Mouse (Mus musculus): ENCODE measurements around the gene Fzd5. TPM values are rescaled to one million over a fixed set of nuclear protein-coding genes. Genes with fewer than 3 reads are reported as not detected.
A peak's percentile ranks its signal among the peaks of the same experiment; 100 is the strongest.

Gene Fzd5
- polyA plus RNA-seq, 1 experiment from 2014 or later = 0.58 TPM

DNA sequence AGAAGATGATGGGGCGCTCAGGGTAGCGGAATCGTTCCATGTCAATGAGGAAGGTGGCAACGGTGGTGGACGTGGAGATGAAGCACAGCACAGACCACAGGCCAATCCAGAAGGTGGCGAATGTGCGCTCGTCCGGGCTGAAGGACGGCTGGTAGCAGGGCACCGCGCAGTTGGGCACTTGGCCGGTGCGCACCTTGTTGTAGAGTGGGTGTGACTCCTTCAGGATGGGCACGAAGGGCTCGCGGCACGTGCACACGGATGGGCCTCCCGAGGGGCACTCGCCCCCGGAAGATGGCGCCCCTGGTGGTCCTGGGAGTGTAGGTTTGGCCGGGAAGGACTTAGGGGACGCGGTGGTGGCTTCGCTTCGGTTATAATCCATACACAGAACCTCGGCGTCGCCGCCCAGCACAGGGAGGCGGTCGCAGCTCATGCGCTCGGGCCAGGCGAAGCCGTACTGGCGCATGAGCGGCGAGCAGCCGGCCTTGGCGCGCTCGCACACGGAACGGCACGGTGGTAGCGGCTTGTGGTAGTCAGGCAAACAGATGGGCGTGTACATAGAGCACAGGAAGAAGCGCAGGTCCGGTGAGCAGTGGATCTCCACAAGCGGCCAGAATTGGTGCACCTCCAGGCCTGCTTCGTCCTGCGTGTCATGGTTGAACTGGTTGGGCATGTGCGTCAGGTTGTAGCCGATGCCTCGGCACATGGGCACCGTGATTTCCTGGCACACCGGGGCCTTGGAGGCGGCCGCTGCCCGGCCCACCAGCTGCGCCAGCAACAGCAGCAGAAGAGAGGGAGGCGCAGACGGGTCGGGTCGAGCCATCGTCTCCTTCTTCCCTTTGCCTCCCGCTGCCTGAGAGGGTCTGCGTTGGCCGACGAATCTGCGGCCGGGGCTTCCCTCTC lies 1.5 kb downstream of the Fzd5 start:
- WGBS = 8% methylated on average over 75 of the region's 75 CpGs
- Histone ChIP-seq H3K9me3 (replicated peaks; ENCODE audit: control insufficient read depth, low read length, poor library complexity, severe bottlenecking) (no peaks in the 10 kb centered on the region), H3K27ac (ENCODE audit: low read length) (no peak overlapping the region), H3K36me3 (ENCODE audit: control insufficient read depth, insufficient read depth, low read length) (no peaks in the 10 kb centered on the region), H3K4me2 (ENCODE audit: low read length) (peak overlapping the region; percentile 94), H3K9ac (ENCODE audit: low read depth, low read length) (peak overlapping the region; percentile 56), H3K4me3 (ENCODE audit: low read depth, low read length) (peak overlapping the region; percentile 67), H3K4me1 (ENCODE audit: control insufficient read depth, insufficient read depth, low read length) (peaks cover 35% of the 10 kb centered on the region), H3K27me3 (ENCODE audit: control insufficient read depth, insufficient read depth, low read depth, low read length) (peaks cover 28% of the 10 kb centered on the region)
- peak; percentile 3 for ATAC-seq

GRCm38 (mm10) chr1:64734771-64735750 lies 2.5 kb downstream of the Fzd5 start:
- H3K4me1 ChIP-seq (ENCODE audit: control insufficient read depth, insufficient read depth, low read length) = peaks cover 35% of the 10 kb centered on the region
- peaks cover 28% of the 10 kb centered on the region for H3K27me3 ChIP-seq (ENCODE audit: control insufficient read depth, insufficient read depth, low read depth, low read length)
- H3K36me3 ChIP-seq (ENCODE audit: control insufficient read depth, insufficient read depth, low read length) = no peaks in the 10 kb centered on the region
- H3K4me2 ChIP-seq (ENCODE audit: low read length) = peak overlapping the region; percentile 94
- no peaks in the 10 kb centered on the region for H3K9me3 ChIP-seq (replicated peaks; ENCODE audit: control insufficient read depth, low read length, poor library complexity, severe bottlenecking)
- 32% methylated on average over 58 of the region's 58 CpGs for WGBS
- ATAC-seq = no peak
- H3K4me3 ChIP-seq (ENCODE audit: low read depth, low read length) = peak overlapping the region; percentile 67
- no peak overlapping the region for H3K27ac ChIP-seq (ENCODE audit: low read length)
- 0 out of 2 replicates have a peak overlapping the region, but pooled peaks have one; percentile 2 for H3K9ac ChIP-seq (ENCODE audit: low read depth, low read length)

GRCm38 (mm10) chr1:64733453-64734245 lies 3.9 kb downstream of the Fzd5 start:
- Histone ChIP-seq H3K9ac (ENCODE audit: low read depth, low read length) (no peak overlapping the region), H3K27ac (ENCODE audit: low read length) (no peak overlapping the region), H3K4me2 (ENCODE audit: low read length) (0 out of 2 replicates have a peak overlapping the region, but pooled peaks have one; percentile 1), H3K9me3 (replicated peaks; ENCODE audit: control insufficient read depth, low read length, poor library complexity, severe bottlenecking) (no peaks in the 10 kb centered on the region), H3K36me3 (ENCODE audit: control insufficient read depth, insufficient read depth, low read length) (no peaks in the 10 kb centered on the region), H3K4me3 (ENCODE audit: low read depth, low read length) (no peak overlapping the region), H3K4me1 (ENCODE audit: control insufficient read depth, insufficient read depth, low read length) (peaks cover 32% of the 10 kb centered on the region), H3K27me3 (ENCODE audit: control insufficient read depth, insufficient read depth, low read depth, low read length) (peaks cover 25% of the 10 kb centered on the region)
- ATAC-seq = no peak
- 12% methylated on average over 11 of the region's 11 CpGs for WGBS

- ATAC-seq = no peak
- no peaks in the 10 kb centered on the region for H3K9me3 ChIP-seq (replicated peaks; ENCODE audit: control insufficient read depth, low read length, poor library complexity, severe bottlenecking)
- H3K27me3 ChIP-seq (ENCODE audit: control insufficient read depth, insufficient read depth, low read depth, low read length) = peaks cover 18% of the 10 kb centered on the region
- H3K4me3 ChIP-seq (ENCODE audit: low read depth, low read length) = no peak overlapping the region
- WGBS = 56% methylated on average over 7 of the region's 7 CpGs
- H3K9ac ChIP-seq (ENCODE audit: low read depth, low read length) = no peak overlapping the region
- no peaks in the 10 kb centered on the region for H3K36me3 ChIP-seq (ENCODE audit: control insufficient read depth, insufficient read depth, low read length)
- no peak overlapping the region for H3K27ac ChIP-seq (ENCODE audit: low read length)
- no peak overlapping the region for H3K4me2 ChIP-seq (ENCODE audit: low read length)
- H3K4me1 ChIP-seq (ENCODE audit: control insufficient read depth, insufficient read depth, low read length) = peaks cover 23% of the 10 kb centered on the region
Observed at GRCm38 (mm10) chr1:64732637-64733200, 4.8 kb downstream of the Fzd5 start.

DNA sequence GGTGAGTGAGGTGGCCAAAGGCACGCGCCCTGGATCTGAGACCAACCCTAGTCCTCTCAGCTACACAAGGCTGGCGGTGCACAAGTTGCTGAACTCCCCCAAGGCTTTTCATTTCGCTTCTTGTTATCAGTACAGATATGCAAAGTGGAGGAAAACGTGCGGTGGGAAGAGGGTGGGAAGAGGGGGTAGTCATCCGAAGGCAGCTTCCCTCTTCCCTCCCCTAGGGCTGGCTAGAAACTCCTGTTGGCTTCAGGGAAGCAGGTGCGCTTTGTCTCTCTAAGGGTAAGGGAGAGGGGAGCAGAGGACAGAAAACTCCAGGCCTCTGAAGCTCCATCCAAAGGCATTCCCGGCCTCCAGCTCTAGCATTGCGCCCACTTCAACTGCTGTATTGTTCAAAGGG lies 5.4 kb downstream of the Fzd5 start:
- Histone ChIP-seq H3K9ac (ENCODE audit: low read depth, low read length) (no peak overlapping the region), H3K27me3 (ENCODE audit: control insufficient read depth, insufficient read depth, low read depth, low read length) (peaks cover 17% of the 10 kb centered on the region), H3K4me2 (ENCODE audit: low read length) (no peak overlapping the region), H3K27ac (ENCODE audit: low read length) (no peak overlapping the region), H3K4me3 (ENCODE audit: low read depth, low read length) (no peak overlapping the region), H3K36me3 (ENCODE audit: control insufficient read depth, insufficient read depth, low read length) (no peaks in the 10 kb centered on the region), H3K4me1 (ENCODE audit: control insufficient read depth, insufficient read depth, low read length) (peaks cover 20% of the 10 kb centered on the region), H3K9me3 (replicated peaks; ENCODE audit: control insufficient read depth, low read length, poor library complexity, severe bottlenecking) (no peaks in the 10 kb centered on the region)
- WGBS = 42% methylated on average over 10 of the region's 10 CpGs
- no peak for ATAC-seq

- Histone ChIP-seq H3K9ac (ENCODE audit: low read depth, low read length) (no peak overlapping the region), H3K4me1 (ENCODE audit: control insufficient read depth, insufficient read depth, low read length) (peaks cover 13% of the 10 kb centered on the region; the same call in 1 of the 2 replicates), H3K4me2 (ENCODE audit: low read length) (no peak overlapping the region), H3K27ac (ENCODE audit: low read length) (no peak overlapping the region), H3K36me3 (ENCODE audit: control insufficient read depth, insufficient read depth, low read length) (no peaks in the 10 kb centered on the region), H3K4me3 (ENCODE audit: low read depth, low read length) (no peak overlapping the region), H3K9me3 (replicated peaks; ENCODE audit: control insufficient read depth, low read length, poor library complexity, severe bottlenecking) (no peaks in the 10 kb centered on the region), H3K27me3 (ENCODE audit: control insufficient read depth, insufficient read depth, low read depth, low read length) (peaks cover 11% of the 10 kb centered on the region)
- ATAC-seq = no peak
- 62% methylated on average over 16 of the region's 16 CpGs for WGBS
Observed at GRCm38 (mm10) chr1:64731341-64732020, 6.1 kb downstream of the Fzd5 start.

DNA sequence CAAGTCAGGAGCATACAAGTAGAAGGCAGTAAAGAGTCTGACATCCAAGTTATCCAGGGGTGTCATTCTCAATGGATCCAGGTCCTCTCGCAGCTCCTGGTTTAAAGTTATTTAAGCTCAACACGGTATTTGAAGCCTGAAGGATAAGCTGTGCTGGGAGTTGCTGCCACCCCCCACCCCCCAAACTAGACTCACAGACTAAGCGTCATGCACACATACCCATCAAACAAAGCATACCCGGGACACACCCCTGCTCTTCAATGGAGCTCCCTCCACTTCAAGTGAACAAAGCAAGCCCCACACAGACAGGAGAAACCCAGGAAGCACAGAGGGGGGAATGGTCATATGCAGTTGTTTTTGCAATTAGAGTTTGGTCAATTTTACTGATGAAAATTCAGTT lies 7.5 kb downstream of the Fzd5 start:
- 68% methylated on average over 4 of the region's 4 CpGs for WGBS
- ATAC-seq = no peak
- H3K4me1 ChIP-seq (ENCODE audit: control insufficient read depth, insufficient read depth, low read length) = peaks cover 5% of the 10 kb centered on the region; the same call in 1 of the 2 replicates
- H3K27me3 ChIP-seq (ENCODE audit: control insufficient read depth, insufficient read depth, low read depth, low read length) = peaks cover 2% of the 10 kb centered on the region
- no peak overlapping the region for H3K27ac ChIP-seq (ENCODE audit: low read length)
- H3K9ac ChIP-seq (ENCODE audit: low read depth, low read length) = no peak overlapping the region
- no peak overlapping the region for H3K4me3 ChIP-seq (ENCODE audit: low read depth, low read length)
- H3K9me3 ChIP-seq (replicated peaks; ENCODE audit: control insufficient read depth, low read length, poor library complexity, severe bottlenecking) = no peaks in the 10 kb centered on the region
- H3K36me3 ChIP-seq (ENCODE audit: control insufficient read depth, insufficient read depth, low read length) = no peaks in the 10 kb centered on the region
- H3K4me2 ChIP-seq (ENCODE audit: low read length) = no peak overlapping the region

Data from midbrain, embryonic 16.5 days (tissue).